Mouse (Mus musculus) heart, adult 2 months (tissue): ENCODE data around the gene Rnasek. TPM values are rescaled to one million over a fixed set of nuclear protein-coding genes. Genes with fewer than 3 reads are reported as not detected.

Experiments used
- DNase-seq, 2 experiments: peaks; one replicate each; pipeline ENCODE4 v3.0.0; 2021
- H3K27ac ChIP-seq: fragments of 200-600 bp; 2 replicates; pipeline ENCODE4 v1.8.1; 2022
- H3K27me3 ChIP-seq: fragments of 200-500 bp; 2 replicates; pipeline ENCODE4 v1.6.1; 2012; ENCODE audit warnings: mild to moderate bottlenecking, low read length, inconsistent platforms, mixed read lengths; ENCODE audit not compliant: control insufficient read depth, insufficient read depth
- H3K36me3 ChIP-seq: fragments of 200-500 bp; 2 replicates; pipeline ENCODE4 v1.6.1; 2012; ENCODE audit warnings: low read length, inconsistent platforms; ENCODE audit not compliant: control insufficient read depth, insufficient read depth
- H3K4me1 ChIP-seq: fragments of 200-500 bp; 2 replicates; pipeline ENCODE4 v1.6.1; 2011; ENCODE audit warnings: low read length; ENCODE audit not compliant: control insufficient read depth, insufficient read depth
- H3K4me3 ChIP-seq: fragments of 200-600 bp; 2 replicates; pipeline ENCODE4 v1.8.1; 2022
- H3K79me2 ChIP-seq: fragments of 200-500 bp; replicated peaks from 2 replicates; pipeline ENCODE4 v1.6.1; 2012; ENCODE audit warnings: mild to moderate bottlenecking, inconsistent platforms, low read length, moderate library complexity, mixed read lengths; ENCODE audit not compliant: control insufficient read depth, insufficient read depth
- H3K9ac ChIP-seq: fragments of 200-500 bp; 2 replicates; pipeline ENCODE4 v1.6.1; 2012; ENCODE audit warnings: low read depth, mild to moderate bottlenecking, control low read depth, inconsistent platforms, low read length, mixed read lengths
- CTCF ChIP-seq: fragments of 200-600 bp; IDR thresholded peaks from 2 replicates; pipeline ENCODE4 v1.8.1; 2022; ENCODE audit warnings: antibody characterized with exemption, mild to moderate bottlenecking, moderate library complexity
- EP300 ChIP-seq: fragments of 200-500 bp; IDR thresholded peaks from 2 replicates; pipeline ENCODE4 v1.6.1; 2011; ENCODE audit warnings: low read depth, low read length, control low read depth; ENCODE audit not compliant: insufficient read depth
- POLR2A ChIP-seq: fragments of 200-500 bp; IDR thresholded peaks from 2 replicates; pipeline ENCODE4 v1.6.1; 2011; ENCODE audit warnings: mild to moderate bottlenecking, low read depth, low read length, control low read depth; ENCODE audit not compliant: insufficient read depth
- WGBS: fragments of 180-500 bp; shearing (Covaris S2); methylation state at CpG from one replicate; pipeline ENCODE4 v1.1.7; 2018; 5-methylcytosine and 5-hydroxymethylcytosine counted together
- intact Hi-C: fragments of 180-260 bp; cut with DNase I; formaldehyde crosslinking; loops from one replicate; pipeline ENCODE4 v1.15.1; 2025
- polyA plus RNA-seq: library from polyadenylated mRNA; depleted of rRNA; stranded (reverse); fragments of >200 nt; gene quantifications from 2 replicates; pipeline ENCODE4 v1.2.3, GENCODE M21; 2012
- total RNA-seq, 2 experiments: library from RNA; stranded (reverse); gene quantifications; 2 replicates each; pipeline ENCODE4 v1.2.3; 2021

Rnasek gene
- total and polyA plus RNA-seq, 3 experiments: 95.4 to 166 (median 103) TPM

DNA sequence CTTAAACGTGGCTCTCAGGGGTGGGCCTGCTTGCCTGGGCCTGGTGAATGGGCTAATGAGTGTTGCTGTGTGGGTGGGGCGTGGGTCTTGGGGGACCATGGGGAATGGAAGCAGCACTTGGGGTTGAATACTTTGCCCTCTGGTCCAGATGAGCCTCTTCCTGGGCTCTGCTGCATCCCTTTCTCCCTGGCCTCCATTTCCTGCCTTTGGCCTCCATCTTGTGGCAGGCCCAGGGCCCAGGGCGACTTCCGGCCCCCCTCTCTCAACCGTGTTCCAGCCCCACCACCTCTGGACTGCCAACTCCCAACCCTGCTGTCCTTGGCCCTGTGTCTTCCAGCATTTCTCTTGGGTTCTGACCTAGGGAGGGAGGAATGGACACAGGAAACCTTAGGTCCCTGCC, 5.6 kb downstream of the Rnasek start:
- peak overlapping the region; percentile 94 for H3K27ac ChIP-seq
- H3K9ac ChIP-seq: no peak overlapping the region

DNA sequence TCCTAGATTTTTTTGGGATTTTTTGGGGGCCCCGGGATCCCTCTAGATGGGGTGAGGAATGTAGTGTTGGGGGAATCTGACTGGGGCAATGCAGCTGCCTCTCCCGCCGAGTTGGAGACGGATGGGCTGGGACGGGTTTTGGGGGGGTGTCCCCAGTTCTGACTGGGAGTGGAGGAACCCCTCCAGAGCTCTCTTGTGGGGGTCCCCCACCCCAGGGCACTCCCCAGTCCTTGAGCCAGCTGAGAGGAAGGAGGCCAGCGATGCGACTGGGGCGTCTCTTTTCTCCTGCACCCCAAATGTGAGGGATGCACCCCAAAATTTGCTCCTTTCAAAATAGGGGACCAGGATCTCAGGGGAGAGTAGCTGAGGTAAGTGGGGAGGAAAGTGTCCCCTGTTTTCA, 6.6 kb downstream of the Rnasek start:
- 32% methylated on average over 8 of the region's 8 CpGs for WGBS
- TF ChIP-seq POLR2A (no peak), EP300 (no peak), CTCF (no peak)
- intact Hi-C loops: no loop called here
- Histone ChIP-seq H3K27ac (peak overlapping the region; percentile 94), H3K4me1 (peaks cover 5% of the 10 kb centered on the region), H3K9ac (peak overlapping the region; percentile 83), H3K4me3 (peak overlapping the region; percentile 43), H3K36me3 (no peaks in the 10 kb centered on the region), H3K79me2 (no peaks in the 10 kb centered on the region), H3K27me3 (no peaks in the 10 kb centered on the region)
- DNase-seq: peak in 1 of 2 experiments; percentile 59

More for the DNA sequence above, 5.6 kb downstream of the Rnasek start:
- 0 out of 2 replicates have a peak, but pooled peaks have one; percentile 37 for TF ChIP-seq POLR2A
- no peak for TF ChIP-seq EP300
- Histone ChIP-seq H3K36me3 (no peaks in the 10 kb centered on the region), H3K4me1 (peaks cover 5% of the 10 kb centered on the region), H3K27me3 (no peaks in the 10 kb centered on the region), H3K4me3 (no peak overlapping the region), H3K79me2 (no peaks in the 10 kb centered on the region)
- DNase-seq: peak; percentile 68 to 71
- intact Hi-C loops: no loop called here
- WGBS: 37% methylated on average over 5 of the region's 5 CpGs

DNA sequence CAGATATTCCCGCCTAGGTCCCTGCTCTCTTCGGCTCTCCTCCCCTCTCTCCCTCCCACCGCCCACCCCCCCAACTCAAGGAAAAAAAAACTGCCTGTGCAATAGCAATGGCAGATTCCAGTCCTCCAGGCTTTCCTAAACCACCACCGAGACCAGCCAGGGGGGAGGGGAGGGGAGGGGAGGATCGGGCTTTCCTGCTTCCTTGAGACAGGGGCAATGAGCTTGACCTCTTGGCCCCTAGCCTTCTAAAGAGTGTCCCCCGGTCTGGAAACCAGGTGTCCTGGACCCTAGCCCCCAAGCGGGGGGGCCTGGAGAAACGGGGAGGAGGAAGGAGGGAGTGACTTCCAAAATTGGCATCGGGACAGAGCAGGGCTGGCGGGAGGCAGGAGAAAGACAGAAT, 7.1 kb downstream of the Rnasek start:
- TF ChIP-seq POLR2A (no peak), EP300 (0 out of 2 replicates have a peak, but pooled peaks have one; percentile 9)
- H3K4me1 ChIP-seq: peaks cover 5% of the 10 kb centered on the region
- H3K4me3 ChIP-seq: peak overlapping the region; percentile 43
- intact Hi-C loops: no loop called here
- 10% methylated on average over 10 of the region's 10 CpGs for WGBS
- peak overlapping the region; percentile 94 for H3K27ac ChIP-seq
- no peaks in the 10 kb centered on the region for H3K36me3 ChIP-seq
- no peaks in the 10 kb centered on the region for H3K27me3 ChIP-seq
- no peaks in the 10 kb centered on the region for H3K79me2 ChIP-seq
- peak overlapping the region; percentile 83 for H3K9ac ChIP-seq
- DNase-seq: peak; percentile 73 to 79

DNA sequence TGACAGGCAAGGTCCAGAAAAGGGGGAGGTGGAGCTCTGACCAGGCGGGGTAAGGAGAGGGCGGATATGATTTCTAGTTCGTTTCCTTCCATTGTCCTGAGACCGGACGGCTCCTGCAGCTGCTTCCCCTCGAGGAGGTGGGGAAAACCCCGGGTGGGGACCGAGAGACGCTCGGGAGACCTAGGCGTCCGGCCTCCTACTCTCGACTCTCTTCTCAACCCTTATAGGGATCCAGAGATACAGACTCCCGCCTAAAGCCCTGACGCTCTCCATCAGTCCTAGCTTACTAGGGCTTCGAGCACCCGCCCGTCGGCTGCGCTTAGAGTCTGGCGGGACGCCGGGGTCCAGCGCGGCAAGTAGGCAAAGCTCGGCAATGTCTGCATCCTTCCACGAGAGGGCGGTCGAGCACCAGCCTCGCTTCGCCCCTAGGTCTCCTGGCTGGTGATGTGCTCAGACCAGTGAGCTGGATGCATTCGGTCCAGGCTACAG, 9.4 kb downstream of the Rnasek start:
- peak; percentile 90 to 91 for DNase-seq
- Histone ChIP-seq H3K4me3 (peak overlapping the region; percentile 57), H3K9ac (peak overlapping the region; percentile 62), H3K27ac (peak overlapping the region; percentile 94), H3K27me3 (no peaks in the 10 kb centered on the region), H3K4me1 (peaks cover 6% of the 10 kb centered on the region; the same call in 1 of the 2 replicates), H3K36me3 (no peaks in the 10 kb centered on the region), H3K79me2 (no peaks in the 10 kb centered on the region)
- TF ChIP-seq EP300 (peak; percentile 97), POLR2A (peak; percentile 78; the same call in 1 of the 2 replicates), CTCF (no peak)
- intact Hi-C loops: loop anchor here (1.0 kb wide), 1 partner anchor 9 kb away; the partner anchor contains the start of gene Slc16a13
- WGBS: under 1% methylated on average over 32 of the region's 32 CpGs

DNA sequence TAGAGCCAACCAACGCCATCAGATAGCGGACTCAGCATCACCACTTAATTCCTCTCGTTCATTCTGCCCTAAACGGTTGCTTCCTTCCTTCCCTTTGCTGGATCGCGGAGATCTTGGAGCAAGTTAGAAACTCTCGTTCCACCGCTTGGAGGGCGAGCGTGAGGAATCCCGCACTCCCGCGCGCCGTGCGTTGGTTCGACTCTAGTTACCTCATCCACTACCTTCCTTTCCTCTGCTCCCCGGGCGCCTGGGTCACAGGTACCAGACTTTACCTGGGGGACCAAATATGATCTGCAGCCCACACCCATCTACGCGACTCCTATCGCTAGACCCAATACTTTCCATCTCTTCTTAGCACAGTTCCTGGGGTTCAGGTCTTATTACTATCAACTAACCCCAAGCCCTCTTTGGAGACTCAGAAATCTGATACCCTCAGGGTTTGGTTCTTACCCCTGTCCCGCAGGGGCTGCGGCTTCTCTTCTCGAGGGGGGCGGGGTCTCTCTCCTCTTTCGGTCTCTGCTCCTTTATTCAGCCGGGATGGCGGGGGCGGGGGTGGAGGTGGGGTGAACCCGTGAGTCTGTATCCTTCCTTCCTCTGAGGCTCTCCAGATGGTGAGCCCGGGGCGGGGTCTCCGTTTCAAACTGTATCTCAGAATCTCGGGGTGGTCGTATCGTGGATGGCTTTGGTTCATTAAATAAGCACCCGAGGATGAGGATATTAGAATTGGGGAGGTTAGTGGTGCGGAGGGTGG, 10.2 kb downstream of the Rnasek start, which contains the start of gene Bcl6b:
Gene Bcl6b, minus strand, starts transcription at position 539 of the 751 bp plus-strand sequence.
- intact Hi-C loops: loop anchor here (1.0 kb wide), 1 partner anchor 8 kb away; the partner anchor contains the start of gene Slc16a13
- no peak for TF ChIP-seq CTCF
- TF ChIP-seq POLR2A: peak; percentile 83
- TF ChIP-seq EP300: 0 out of 2 replicates have a peak, but pooled peaks have one; percentile 15

DNA sequence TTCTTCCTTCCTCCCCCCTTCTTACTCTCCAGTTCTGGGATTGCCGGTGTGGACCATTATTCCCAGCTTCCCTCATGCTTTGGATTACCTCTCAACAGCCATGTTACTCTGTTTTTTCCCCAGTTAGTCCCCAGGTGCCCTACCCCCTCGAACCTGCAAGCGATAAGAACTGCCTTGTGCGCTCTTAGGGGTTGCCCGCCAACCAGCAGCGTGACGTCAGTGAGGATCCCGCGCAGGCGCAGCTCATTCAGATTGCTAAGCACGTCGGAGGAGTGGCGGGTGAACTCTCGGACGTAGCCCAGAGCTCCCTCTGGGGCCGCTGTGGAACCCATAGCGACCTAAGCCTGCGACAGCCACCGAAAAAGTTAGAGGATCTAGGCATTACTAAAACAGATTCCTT, 10.8 kb downstream of the Rnasek start:
- TF ChIP-seq CTCF (peak; percentile 31), EP300 (no peak), POLR2A (peak; percentile 85)
- H3K4me1 ChIP-seq: peaks cover 4% of the 10 kb centered on the region; the same call in 1 of the 2 replicates
- H3K36me3 ChIP-seq: peaks cover 3% of the 10 kb centered on the region
- under 1% methylated on average over 19 of the region's 19 CpGs for WGBS
- H3K9ac ChIP-seq: peak overlapping the region; percentile 52
- peak overlapping the region; percentile 57 for H3K4me3 ChIP-seq
- H3K27ac ChIP-seq: peak overlapping the region; percentile 94
- no peaks in the 10 kb centered on the region for H3K27me3 ChIP-seq
- intact Hi-C loops: no loop called here
- DNase-seq: peak; percentile 90 to 91
- H3K79me2 ChIP-seq: no peaks in the 10 kb centered on the region

More for the DNA sequence above, 10.2 kb downstream of the Rnasek start, which contains the start of gene Bcl6b:
- peak within 1 kb of the TSS; percentile 94 for H3K27ac ChIP-seq
- no peaks in the 10 kb centered on the region for H3K79me2 ChIP-seq
- H3K9ac ChIP-seq: peak within 1 kb of the TSS; percentile 62
- H3K4me3 ChIP-seq: peak within 1 kb of the TSS; percentile 57
- DNase-seq: peak; percentile 64 to 65
- peaks cover under 1% of the 10 kb centered on the region for H3K36me3 ChIP-seq
- WGBS: 1% methylated on average over 39 of the region's 39 CpGs
- H3K4me1 ChIP-seq: peaks cover 6% of the 10 kb centered on the region; the same call in 1 of the 2 replicates
- no peaks in the 10 kb centered on the region for H3K27me3 ChIP-seq
